Mouse (Mus musculus): ENCODE results near the gene Vcam1. TPM values are rescaled to one million over a fixed set of nuclear protein-coding genes. Genes with fewer than 3 reads are reported as not detected.

Gene Vcam1
- polyA plus RNA-seq, 1 experiment from 2014 or later = 7.2 TPM

DNA sequence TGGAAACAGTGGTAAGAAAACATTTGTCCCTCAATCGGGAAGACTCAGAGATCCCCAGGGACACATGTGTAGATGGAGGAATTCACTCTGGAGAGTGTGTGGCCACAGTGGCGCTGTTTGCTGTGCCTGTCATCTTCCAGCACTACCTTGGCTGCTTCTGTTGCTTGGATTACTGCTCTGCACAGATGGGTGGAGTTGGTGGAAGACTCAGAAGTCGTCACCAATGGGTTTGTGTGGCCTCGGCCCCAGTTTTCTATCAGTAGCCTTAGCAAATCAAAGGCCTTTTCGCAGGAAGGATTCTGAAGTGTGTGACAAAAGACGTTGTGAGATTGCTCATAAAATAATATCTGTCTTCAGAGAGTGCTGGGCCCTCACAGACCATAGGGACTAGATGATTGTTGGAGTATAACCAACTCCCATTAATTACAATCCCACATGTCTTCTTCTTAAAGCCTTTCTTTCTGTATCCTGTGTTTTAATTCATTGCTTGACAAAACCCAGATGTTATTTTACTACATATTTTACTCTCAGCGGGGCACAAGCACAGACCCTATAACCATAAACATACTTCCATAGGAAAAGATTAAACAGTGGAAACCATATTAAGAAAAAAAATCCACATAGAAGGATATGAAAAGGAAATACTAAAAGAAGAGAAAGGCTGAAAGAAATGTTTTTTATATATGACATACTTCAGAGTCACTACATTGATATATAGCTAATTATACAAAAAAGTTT, 48.4 kb downstream of the Vcam1 start:
- Histone ChIP-seq H3K9ac (ENCODE audit: low read depth, low read length) (no peak overlapping the region), H3K4me1 (replicated peaks; ENCODE audit: control insufficient read depth, insufficient read depth, low read length) (no peaks in the 10 kb centered on the region; the same call in 1 of the 2 replicates), H3K9me3 (ENCODE audit: control insufficient read depth) (no peaks in the 10 kb centered on the region), H3K36me3 (ENCODE audit: control insufficient read depth, insufficient read depth) (no peaks in the 10 kb centered on the region), H3K4me3 (ENCODE audit: low read depth, low read length) (no peak overlapping the region), H3K4me2 (replicated peaks; ENCODE audit: low read depth) (no peak overlapping the region), H3K27me3 (replicated peaks; ENCODE audit: control insufficient read depth, insufficient read depth, low read length) (no peaks in the 10 kb centered on the region), H3K27ac (ENCODE audit: low read depth, low read length) (no peak overlapping the region)
- peak; percentile 38 for TF ChIP-seq CTCF (IDR thresholded peaks at IDR 0.05; ENCODE audit: low read depth)
- ATAC-seq = no peak
- 53% methylated on average over 7 of the region's 7 CpGs for WGBS

- Histone ChIP-seq H3K9me3 (ENCODE audit: control insufficient read depth) (no peaks in the 10 kb centered on the region), H3K4me3 (ENCODE audit: low read depth, low read length) (no peak overlapping the region), H3K36me3 (ENCODE audit: control insufficient read depth, insufficient read depth) (no peaks in the 10 kb centered on the region), H3K4me1 (replicated peaks; ENCODE audit: control insufficient read depth, insufficient read depth, low read length) (no peaks in the 10 kb centered on the region; the same call in 1 of the 2 replicates), H3K27me3 (replicated peaks; ENCODE audit: control insufficient read depth, insufficient read depth, low read length) (no peaks in the 10 kb centered on the region), H3K27ac (ENCODE audit: low read depth, low read length) (no peak overlapping the region), H3K9ac (ENCODE audit: low read depth, low read length) (no peak overlapping the region), H3K4me2 (replicated peaks; ENCODE audit: low read depth) (no peak overlapping the region)
- TF ChIP-seq CTCF (IDR thresholded peaks at IDR 0.05; ENCODE audit: low read depth) = no peak
- no peak for ATAC-seq
- WGBS = 36% methylated on average over 8 of the region's 8 CpGs
Measured at GRCm38 (mm10) chr3:116080166-116080788, 49.2 kb downstream of the Vcam1 start.

- no peak for ATAC-seq
- no peaks in the 10 kb centered on the region for H3K9me3 ChIP-seq (ENCODE audit: control insufficient read depth)
- no peak overlapping the region for H3K27ac ChIP-seq (ENCODE audit: low read depth, low read length)
- no peak overlapping the region for H3K4me3 ChIP-seq (ENCODE audit: low read depth, low read length)
- TF ChIP-seq CTCF (IDR thresholded peaks at IDR 0.05; ENCODE audit: low read depth) = peak; percentile 33; the same call in 1 of the 2 replicates
- H3K4me1 ChIP-seq (replicated peaks; ENCODE audit: control insufficient read depth, insufficient read depth, low read length) = no peaks in the 10 kb centered on the region; the same call in 1 of the 2 replicates
- H3K36me3 ChIP-seq (ENCODE audit: control insufficient read depth, insufficient read depth) = no peaks in the 10 kb centered on the region
- H3K27me3 ChIP-seq (replicated peaks; ENCODE audit: control insufficient read depth, insufficient read depth, low read length) = no peaks in the 10 kb centered on the region
- WGBS = 58% methylated on average over 4 of the region's 4 CpGs
- H3K4me2 ChIP-seq (replicated peaks; ENCODE audit: low read depth) = no peak overlapping the region
- no peak overlapping the region for H3K9ac ChIP-seq (ENCODE audit: low read depth, low read length)
Measured at GRCm38 (mm10) chr3:116078490-116078889, 51.0 kb downstream of the Vcam1 start.

DNA sequence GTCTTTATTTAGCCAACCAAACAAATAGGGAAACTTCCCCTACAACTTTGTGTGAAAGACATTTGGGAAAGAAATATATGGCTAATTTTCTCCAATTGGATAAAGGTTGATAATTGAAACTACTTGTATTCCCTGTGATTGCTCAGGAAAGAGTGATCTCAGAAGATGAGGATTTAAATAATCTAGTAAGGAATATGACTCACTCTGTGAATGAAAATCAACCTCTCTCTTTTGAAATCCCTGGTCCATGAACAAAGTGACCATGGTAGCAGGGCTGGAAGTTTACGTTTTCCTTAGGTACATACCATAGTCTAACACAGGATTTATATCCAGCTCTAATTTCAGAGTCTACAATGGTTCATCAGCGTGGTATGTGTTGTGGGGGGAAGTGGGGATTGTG, 52.7 kb downstream of the Vcam1 start:
- no peak overlapping the region for H3K4me3 ChIP-seq (ENCODE audit: low read depth, low read length)
- H3K9me3 ChIP-seq (ENCODE audit: control insufficient read depth) = no peaks in the 10 kb centered on the region
- H3K4me2 ChIP-seq (replicated peaks; ENCODE audit: low read depth) = no peak overlapping the region
- no peaks in the 10 kb centered on the region for H3K36me3 ChIP-seq (ENCODE audit: control insufficient read depth, insufficient read depth)
- H3K27ac ChIP-seq (ENCODE audit: low read depth, low read length) = no peak overlapping the region
- no peak overlapping the region for H3K9ac ChIP-seq (ENCODE audit: low read depth, low read length)
- no peak for TF ChIP-seq CTCF (IDR thresholded peaks at IDR 0.05; ENCODE audit: low read depth)
- no peak for ATAC-seq
- H3K27me3 ChIP-seq (replicated peaks; ENCODE audit: control insufficient read depth, insufficient read depth, low read length) = no peaks in the 10 kb centered on the region
- 68% methylated on average over 2 of the region's 2 CpGs for WGBS
- H3K4me1 ChIP-seq (replicated peaks; ENCODE audit: control insufficient read depth, insufficient read depth, low read length) = no peaks in the 10 kb centered on the region; the same call in 1 of the 2 replicates

DNA sequence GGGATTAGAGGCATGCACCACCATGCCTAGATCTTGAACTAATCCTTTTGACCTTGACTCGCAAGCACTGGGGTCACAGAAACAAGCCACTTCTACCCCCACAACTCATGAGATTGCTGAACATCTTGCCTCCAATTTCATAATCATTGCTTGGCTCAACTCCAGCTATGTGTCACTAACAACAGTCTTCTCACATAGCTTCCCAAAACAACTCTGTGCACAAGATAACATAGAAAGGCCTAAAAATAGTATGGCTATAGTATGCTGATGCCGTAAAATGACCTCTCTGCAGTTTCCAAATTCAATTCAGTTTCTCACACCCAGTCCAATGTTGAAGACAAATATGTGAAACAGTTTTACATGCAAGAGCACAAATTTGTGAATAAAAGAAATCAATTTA, 56.9 kb downstream of the Vcam1 start:
- H3K4me2 ChIP-seq (replicated peaks; ENCODE audit: low read depth) = no peak overlapping the region
- no peaks in the 10 kb centered on the region for H3K27me3 ChIP-seq (replicated peaks; ENCODE audit: control insufficient read depth, insufficient read depth, low read length)
- no peaks in the 10 kb centered on the region for H3K4me1 ChIP-seq (replicated peaks; ENCODE audit: control insufficient read depth, insufficient read depth, low read length)
- no peaks in the 10 kb centered on the region for H3K9me3 ChIP-seq (ENCODE audit: control insufficient read depth)
- no peak for ATAC-seq
- TF ChIP-seq CTCF (IDR thresholded peaks at IDR 0.05; ENCODE audit: low read depth) = no peak
- H3K36me3 ChIP-seq (ENCODE audit: control insufficient read depth, insufficient read depth) = no peaks in the 10 kb centered on the region
- H3K4me3 ChIP-seq (ENCODE audit: low read depth, low read length) = no peak overlapping the region
- WGBS = 76% methylated on average over 2 of the region's 2 CpGs
- no peak overlapping the region for H3K9ac ChIP-seq (ENCODE audit: low read depth, low read length)
- no peak overlapping the region for H3K27ac ChIP-seq (ENCODE audit: low read depth, low read length)

- no peak for TF ChIP-seq CTCF (IDR thresholded peaks at IDR 0.05; ENCODE audit: low read depth)
- Histone ChIP-seq H3K27me3 (replicated peaks; ENCODE audit: control insufficient read depth, insufficient read depth, low read length) (no peaks in the 10 kb centered on the region), H3K36me3 (ENCODE audit: control insufficient read depth, insufficient read depth) (no peaks in the 10 kb centered on the region), H3K4me2 (replicated peaks; ENCODE audit: low read depth) (no peak overlapping the region), H3K4me1 (replicated peaks; ENCODE audit: control insufficient read depth, insufficient read depth, low read length) (no peaks in the 10 kb centered on the region), H3K9me3 (ENCODE audit: control insufficient read depth) (no peaks in the 10 kb centered on the region), H3K27ac (ENCODE audit: low read depth, low read length) (no peak overlapping the region), H3K9ac (ENCODE audit: low read depth, low read length) (no peak overlapping the region), H3K4me3 (ENCODE audit: low read depth, low read length) (no peak overlapping the region)
- ATAC-seq = no peak
- WGBS = 87% methylated on average over 2 of the region's 2 CpGs
Measured at GRCm38 (mm10) chr3:116062141-116062540, 67.3 kb downstream of the Vcam1 start.

Measured in intestine, postnatal 0 days (tissue).